Mouse (Mus musculus): ENCODE results near the gene Fmnl2.

DNA sequence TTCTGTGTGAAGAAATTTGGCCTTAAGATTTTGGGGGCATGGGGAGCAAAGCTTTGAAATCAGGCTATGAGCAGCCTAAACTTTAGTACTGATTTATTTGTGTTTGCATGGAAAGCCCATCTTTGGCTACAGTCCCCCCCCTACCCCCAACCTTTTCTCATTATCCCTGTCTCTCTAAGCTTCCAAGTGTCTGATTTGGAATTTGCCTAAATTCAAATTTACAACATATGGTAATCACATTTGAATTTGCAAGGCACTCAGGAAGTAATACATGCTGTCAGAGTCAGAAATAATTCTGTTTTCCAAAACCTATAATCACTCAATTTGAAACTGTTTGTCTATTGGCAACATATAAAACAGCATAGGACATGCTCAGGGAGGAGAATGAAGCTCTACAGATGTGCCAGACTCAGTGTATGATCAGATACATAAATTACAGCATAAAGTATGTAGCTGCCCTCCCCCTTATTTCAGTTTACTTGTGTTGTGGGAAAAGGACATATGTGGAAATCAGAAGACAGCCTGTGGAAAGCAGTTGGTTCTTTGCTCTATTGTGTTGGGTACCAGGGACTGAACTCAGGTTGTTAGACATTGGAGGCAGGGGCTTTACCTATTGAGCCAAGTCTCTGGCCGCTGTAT lies 190.2 kb downstream of the Fmnl2 start:
- TF ChIP-seq GATA1 (IDR thresholded peaks at IDR 0.05; ENCODE audit: low read length): no peak
- no peak for TF ChIP-seq TAL1 (IDR thresholded peaks at IDR 0.05; ENCODE audit: low read length)
